Mouse (Mus musculus): ENCODE results near the gene Fam173a.

The Fam173a gene

GRCm38 (mm10) chr17:25801029-25801428, 8.3 kb upstream of the Fam173a start:
- no peak for DNase-seq (ENCODE audit: low read depth, low spot score)

- DNase-seq (ENCODE audit: low read depth, low spot score): peak; percentile 64
Observed at GRCm38 (mm10) chr17:25796951-25797369, 4.3 kb upstream of the Fam173a start, which contains the start of gene Metrn. Metrn (minus strand) TSS chr17:25797136.

- DNase-seq (ENCODE audit: low read depth, low spot score): peak; percentile 62
Observed at GRCm38 (mm10) chr17:25796211-25796771, 3.6 kb upstream of the Fam173a start.

GRCm38 (mm10) chr17:25795609-25796092, 3.0 kb upstream of the Fam173a start, which contains the start of gene AC134908.4:
AC134908.4 (minus strand) TSS chr17:25795659.
- DNase-seq (ENCODE audit: low read depth, low spot score): no peak

- no peak for DNase-seq (ENCODE audit: low read depth, low spot score)
Observed at GRCm38 (mm10) chr17:25794998-25795397, 2.3 kb upstream of the Fam173a start.

GRCm38 (mm10) chr17:25794197-25794596, 1.5 kb upstream of the Fam173a start:
- no peak for DNase-seq (ENCODE audit: low read depth, low spot score)

- peak; percentile 60 for DNase-seq (ENCODE audit: low read depth, low spot score)
Observed at GRCm38 (mm10) chr17:25791843-25792527, 716 bp downstream of the Fam173a start.

GRCm38 (mm10) chr17:25791320-25791842, 1.3 kb downstream of the Fam173a start:
- no peak for DNase-seq (ENCODE audit: low read depth, low spot score)

GRCm38 (mm10) chr17:25786781-25787504, 5.8 kb downstream of the Fam173a start:
- no peak for DNase-seq (ENCODE audit: low read depth, low spot score)

GRCm38 (mm10) chr17:25786280-25786679, 6.4 kb downstream of the Fam173a start, which contains the start of gene Ccdc78:
Ccdc78 (plus strand) TSS chr17:25786580.
- DNase-seq (ENCODE audit: low read depth, low spot score): no peak

GRCm38 (mm10) chr17:25785281-25785745, 7.4 kb downstream of the Fam173a start, which contains the start of gene Haghl:
Haghl (minus strand) TSS chr17:25785673.
- peak; percentile 96 for DNase-seq (ENCODE audit: low read depth, low spot score)

GRCm38 (mm10) chr17:25783861-25784574, 8.7 kb downstream of the Fam173a start:
- DNase-seq (ENCODE audit: low read depth, low spot score): no peak

GRCm38 (mm10) chr17:25783086-25783485, 9.6 kb downstream of the Fam173a start:
- DNase-seq (ENCODE audit: low read depth, low spot score): no peak

- DNase-seq (ENCODE audit: low read depth, low spot score): no peak
Observed at GRCm38 (mm10) chr17:25781339-25781738, 11.4 kb downstream of the Fam173a start.

- DNase-seq (ENCODE audit: low read depth, low spot score): no peak
Observed at GRCm38 (mm10) chr17:25777948-25778347, 14.8 kb downstream of the Fam173a start.

- no peak for DNase-seq (ENCODE audit: low read depth, low spot score)
Observed at GRCm38 (mm10) chr17:25775318-25776062, 17.2 kb downstream of the Fam173a start.

GRCm38 (mm10) chr17:25773549-25774120, 19.1 kb downstream of the Fam173a start, which contains the start of gene Narfl:
Narfl (plus strand) TSS chr17:25773776.
- DNase-seq (ENCODE audit: low read depth, low spot score): peak; percentile 97

GRCm38 (mm10) chr17:25769331-25769730, 23.4 kb downstream of the Fam173a start:
- no peak for DNase-seq (ENCODE audit: low read depth, low spot score)

- DNase-seq (ENCODE audit: low read depth, low spot score): no peak
Observed at GRCm38 (mm10) chr17:25765886-25766285, 26.8 kb downstream of the Fam173a start.

- DNase-seq (ENCODE audit: low read depth, low spot score): no peak
Observed at GRCm38 (mm10) chr17:25762591-25762990, 30.1 kb downstream of the Fam173a start.
